Mouse (Mus musculus) spleen, adult 10 weeks (tissue): ENCODE measurements around the gene Cbln1. TPM values are rescaled to one million over a fixed set of nuclear protein-coding genes. Genes with fewer than 3 reads are reported as not detected.

Experiments
- polyA plus RNA-seq: library from polyadenylated mRNA; stranded (reverse); fragments of 350-450 nt; fragmentation: Illumina TruSeq; extraction: RNeasy Lipid Tissue Mini Kit (QIAGEN cat#74804); gene quantifications from one replicate; pipeline ENCODE4 v1.2.3, GENCODE M21; 2015; ENCODE audit warnings: low replicate concordance; ENCODE audit not compliant: insufficient read depth

Gene Cbln1
- polyA plus RNA-seq: 0.50 TPM

GRCm38 (mm10) chr8:87472271-87473236 lies at the start of gene Cbln1:
Gene Cbln1 (minus strand): TSS chr8:87472609.

Other genes starting within 250 kb of the Cbln1 start
- not detected for gene 4933402J07Rik, start 91.2 kb upstream of the Cbln1 start, polyA plus RNA-seq